Mouse (Mus musculus): ENCODE measurements around the gene Ahcyl2. TPM values are rescaled to one million over a fixed set of nuclear protein-coding genes. Genes with fewer than 3 reads are reported as not detected.

Ahcyl2 gene
- polyA plus RNA-seq, 1 experiment from 2014 or later, result 17.2 TPM

DNA sequence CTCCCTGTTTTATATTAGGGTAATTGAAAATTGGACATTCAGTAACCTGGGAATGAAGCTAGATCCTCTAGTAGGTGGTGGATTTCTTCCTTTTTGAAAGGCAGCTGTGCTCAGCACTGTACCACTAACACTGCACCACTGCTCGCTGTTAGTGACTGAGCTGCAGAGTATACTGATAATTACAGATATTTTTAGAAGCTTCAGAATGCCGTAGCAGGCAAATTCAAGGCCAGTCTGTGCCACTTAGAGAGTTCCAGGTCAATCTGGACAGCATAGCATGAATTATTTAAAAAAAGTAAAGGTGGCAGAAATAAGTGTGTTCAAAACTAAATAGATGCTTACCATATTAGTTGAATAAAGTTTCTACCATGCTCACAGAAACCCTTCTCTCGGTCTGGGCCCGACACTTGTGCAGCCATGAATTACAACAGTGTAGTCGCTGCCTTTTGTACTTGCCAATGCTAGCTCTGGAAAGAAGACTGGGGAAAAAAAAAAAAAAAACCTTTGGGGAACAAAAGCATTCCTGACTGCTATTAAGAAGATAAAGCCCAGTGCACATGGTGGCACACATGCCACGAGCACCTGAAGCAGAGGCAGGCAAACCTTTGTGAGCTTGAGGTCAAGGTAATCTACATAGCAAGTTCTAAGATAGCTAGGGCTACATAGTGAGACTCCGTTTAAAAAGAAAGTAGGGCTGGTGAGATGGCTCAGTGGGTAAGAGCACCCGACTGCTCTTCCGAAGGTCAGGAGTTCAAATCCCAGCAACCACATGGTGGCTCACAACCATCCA is 99.3 kb downstream of the Ahcyl2 start:
- ATAC-seq (ENCODE audit: low FRiP score, low TSS enrichment), result no peak

DNA sequence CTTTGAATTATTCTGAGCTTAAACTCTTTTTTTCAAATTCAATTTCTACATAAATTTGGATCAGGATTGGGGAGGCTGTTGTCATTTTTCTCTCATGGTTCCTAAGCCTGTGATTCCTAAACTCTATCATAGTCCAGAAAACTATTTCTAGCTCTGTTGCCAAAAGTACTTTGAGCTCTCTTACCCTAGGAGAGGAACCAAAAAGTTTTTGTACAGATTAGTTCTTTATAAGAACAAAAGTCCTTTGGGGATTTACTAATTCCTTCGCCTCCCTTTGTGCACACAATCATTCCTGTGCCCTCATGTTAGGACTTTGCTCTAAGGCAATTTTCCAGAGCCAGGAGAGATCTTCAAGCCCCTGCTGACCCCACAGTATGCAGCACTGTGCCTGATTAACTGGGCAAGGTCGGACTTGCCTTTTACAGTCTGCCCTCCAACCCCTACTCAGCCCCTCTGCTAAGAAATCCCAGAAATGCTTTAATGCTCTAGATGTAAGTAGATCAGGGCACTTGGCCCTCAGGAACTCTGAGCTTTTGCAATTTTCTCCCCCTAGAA is 100.6 kb downstream of the Ahcyl2 start:
- 89% methylated on average over 2 of the region's 2 CpGs for WGBS
- Histone ChIP-seq H3K27me3 (ENCODE audit: control insufficient read depth, insufficient read depth, low read length) (no peaks in the 10 kb centered on the region), H3K4me3 (ENCODE audit: low read length) (no peak overlapping the region), H3K9me3 (ENCODE audit: control insufficient read depth, low read length) (no peaks in the 10 kb centered on the region), H3K4me1 (ENCODE audit: control insufficient read depth, insufficient read depth, low read length) (no peaks in the 10 kb centered on the region), H3K9ac (ENCODE audit: low read depth, low read length) (no peak overlapping the region), H3K4me2 (replicated peaks; ENCODE audit: low read depth, low read length) (no peak overlapping the region), H3K36me3 (ENCODE audit: control insufficient read depth, insufficient read depth, low read length) (no peaks in the 10 kb centered on the region; the same call in 1 of the 2 replicates), H3K27ac (ENCODE audit: low read depth, low read length) (no peak overlapping the region)
- ATAC-seq (ENCODE audit: low FRiP score, low TSS enrichment), result no peak

More for the DNA sequence above, 99.3 kb downstream of the Ahcyl2 start:
- Histone ChIP-seq H3K4me1 (ENCODE audit: control insufficient read depth, insufficient read depth, low read length) (no peaks in the 10 kb centered on the region), H3K4me3 (ENCODE audit: low read length) (no peak overlapping the region), H3K27ac (ENCODE audit: low read depth, low read length) (no peak overlapping the region), H3K9ac (ENCODE audit: low read depth, low read length) (no peak overlapping the region), H3K4me2 (replicated peaks; ENCODE audit: low read depth, low read length) (no peak overlapping the region), H3K9me3 (ENCODE audit: control insufficient read depth, low read length) (no peaks in the 10 kb centered on the region), H3K36me3 (ENCODE audit: control insufficient read depth, insufficient read depth, low read length) (no peaks in the 10 kb centered on the region; the same call in 1 of the 2 replicates), H3K27me3 (ENCODE audit: control insufficient read depth, insufficient read depth, low read length) (no peaks in the 10 kb centered on the region)
- 83% methylated on average over 9 of the region's 9 CpGs for WGBS

DNA sequence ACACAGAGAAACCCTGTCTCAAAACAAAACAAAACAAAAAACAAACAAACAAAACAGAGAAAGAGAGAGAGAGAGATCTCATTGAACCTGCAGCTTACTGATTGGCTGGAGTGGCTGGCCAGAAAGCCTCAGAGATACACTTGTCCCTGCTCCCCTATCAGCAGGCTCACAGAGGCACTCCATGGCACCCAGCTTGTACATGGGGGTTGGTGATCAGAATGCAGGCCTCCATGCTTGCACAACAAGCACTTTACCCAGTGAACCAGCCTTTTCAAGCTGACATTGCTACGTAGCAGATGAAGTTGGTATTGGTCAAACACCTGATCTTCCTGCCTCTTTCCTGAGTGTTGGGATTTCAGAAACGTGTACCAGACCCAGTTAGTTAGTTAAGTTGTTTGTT is 105.8 kb downstream of the Ahcyl2 start:
- no peak overlapping the region for H3K9ac ChIP-seq (ENCODE audit: low read depth, low read length)
- no peaks in the 10 kb centered on the region for H3K27me3 ChIP-seq (ENCODE audit: control insufficient read depth, insufficient read depth, low read length)
- H3K9me3 ChIP-seq (ENCODE audit: control insufficient read depth, low read length), result no peaks in the 10 kb centered on the region
- no peak overlapping the region for H3K27ac ChIP-seq (ENCODE audit: low read depth, low read length)
- no peak overlapping the region for H3K4me3 ChIP-seq (ENCODE audit: low read length)
- no peak for ATAC-seq (ENCODE audit: low FRiP score, low TSS enrichment)
- no peaks in the 10 kb centered on the region for H3K4me1 ChIP-seq (ENCODE audit: control insufficient read depth, insufficient read depth, low read length)
- WGBS, result 73% methylated on average over 2 of the region's 2 CpGs
- no peaks in the 10 kb centered on the region; the same call in 1 of the 2 replicates for H3K36me3 ChIP-seq (ENCODE audit: control insufficient read depth, insufficient read depth, low read length)
- H3K4me2 ChIP-seq (replicated peaks; ENCODE audit: low read depth, low read length), result no peak overlapping the region

DNA sequence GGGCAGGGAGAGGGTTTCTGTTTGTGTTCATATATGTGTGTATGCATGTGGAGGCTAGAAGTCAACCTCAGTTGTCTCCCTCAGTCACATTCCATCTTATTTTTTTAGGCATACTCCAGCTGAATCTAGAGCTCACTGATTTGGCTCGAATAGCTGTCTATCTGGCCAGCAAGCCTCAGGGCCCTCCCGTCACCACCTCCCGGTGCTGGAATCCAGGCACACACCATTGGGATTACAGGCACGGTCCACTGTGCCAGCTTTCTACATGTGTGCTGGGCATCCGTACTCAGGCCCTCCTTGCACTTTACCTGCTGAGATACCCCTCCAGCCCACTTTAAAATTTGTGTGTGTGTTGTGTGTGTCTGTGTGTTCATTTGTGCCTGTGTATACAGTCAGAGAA is 107.8 kb downstream of the Ahcyl2 start:
- Histone ChIP-seq H3K9me3 (ENCODE audit: control insufficient read depth, low read length) (no peaks in the 10 kb centered on the region), H3K36me3 (ENCODE audit: control insufficient read depth, insufficient read depth, low read length) (peaks cover 3% of the 10 kb centered on the region; the same call in 1 of the 2 replicates), H3K27me3 (ENCODE audit: control insufficient read depth, insufficient read depth, low read length) (no peaks in the 10 kb centered on the region), H3K4me3 (ENCODE audit: low read length) (no peak overlapping the region), H3K4me2 (replicated peaks; ENCODE audit: low read depth, low read length) (no peak overlapping the region), H3K27ac (ENCODE audit: low read depth, low read length) (no peak overlapping the region), H3K4me1 (ENCODE audit: control insufficient read depth, insufficient read depth, low read length) (no peaks in the 10 kb centered on the region), H3K9ac (ENCODE audit: low read depth, low read length) (no peak overlapping the region)
- WGBS, result 85% methylated on average over 5 of the region's 5 CpGs
- no peak for ATAC-seq (ENCODE audit: low FRiP score, low TSS enrichment)

DNA sequence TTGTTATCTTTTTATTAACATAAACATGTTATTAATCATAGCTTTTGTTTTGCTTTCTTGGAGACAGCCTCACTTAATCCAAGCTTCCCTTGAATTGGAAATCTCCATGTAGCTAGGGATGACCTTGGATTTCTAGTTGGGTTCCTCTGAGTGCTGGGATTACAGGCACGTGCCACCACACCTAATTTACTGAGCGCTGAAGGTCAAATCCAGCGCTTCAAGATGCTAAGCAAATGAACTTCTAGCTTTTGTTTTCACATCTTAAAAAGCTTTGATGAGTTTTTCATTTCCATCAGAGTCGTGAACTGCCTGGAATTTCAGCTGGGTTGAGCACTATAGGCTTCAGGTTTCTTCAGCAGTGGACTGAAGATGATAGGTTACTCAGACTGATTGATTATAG is 109.0 kb downstream of the Ahcyl2 start:
- Histone ChIP-seq H3K4me2 (replicated peaks; ENCODE audit: low read depth, low read length) (no peak overlapping the region), H3K9me3 (ENCODE audit: control insufficient read depth, low read length) (no peaks in the 10 kb centered on the region), H3K4me1 (ENCODE audit: control insufficient read depth, insufficient read depth, low read length) (no peaks in the 10 kb centered on the region), H3K36me3 (ENCODE audit: control insufficient read depth, insufficient read depth, low read length) (peaks cover 3% of the 10 kb centered on the region; the same call in 1 of the 2 replicates), H3K27ac (ENCODE audit: low read depth, low read length) (no peak overlapping the region), H3K4me3 (ENCODE audit: low read length) (no peak overlapping the region), H3K9ac (ENCODE audit: low read depth, low read length) (no peak overlapping the region), H3K27me3 (ENCODE audit: control insufficient read depth, insufficient read depth, low read length) (no peaks in the 10 kb centered on the region)
- ATAC-seq (ENCODE audit: low FRiP score, low TSS enrichment), result no peak
- WGBS, result 77% methylated on average over 4 of the region's 4 CpGs

DNA sequence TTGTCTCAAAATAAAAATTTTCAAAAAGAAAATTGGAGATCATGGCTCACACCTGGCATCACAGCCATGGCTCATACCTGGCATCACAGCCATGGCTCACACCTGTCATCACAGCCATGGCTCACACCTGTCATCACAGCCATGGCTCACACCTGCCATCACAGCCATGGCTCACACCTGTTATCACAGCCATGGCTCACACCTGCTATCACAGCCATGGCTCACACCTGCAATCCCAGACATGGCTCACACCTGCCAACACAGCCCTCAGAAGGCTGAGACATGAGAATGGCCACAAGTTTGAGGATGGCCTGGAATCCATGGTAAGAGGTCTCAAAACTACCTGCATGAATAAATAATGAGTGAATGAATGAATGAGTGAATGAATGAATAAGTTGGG is 111.8 kb downstream of the Ahcyl2 start:
- H3K36me3 ChIP-seq (ENCODE audit: control insufficient read depth, insufficient read depth, low read length), result peaks cover 3% of the 10 kb centered on the region; the same call in 1 of the 2 replicates
- H3K4me2 ChIP-seq (replicated peaks; ENCODE audit: low read depth, low read length), result no peak overlapping the region
- no peak overlapping the region for H3K4me3 ChIP-seq (ENCODE audit: low read length)
- no peak overlapping the region for H3K27ac ChIP-seq (ENCODE audit: low read depth, low read length)
- H3K4me1 ChIP-seq (ENCODE audit: control insufficient read depth, insufficient read depth, low read length), result no peaks in the 10 kb centered on the region
- H3K9me3 ChIP-seq (ENCODE audit: control insufficient read depth, low read length), result no peaks in the 10 kb centered on the region
- ATAC-seq (ENCODE audit: low FRiP score, low TSS enrichment), result no peak
- no peak overlapping the region for H3K9ac ChIP-seq (ENCODE audit: low read depth, low read length)
- no peaks in the 10 kb centered on the region for H3K27me3 ChIP-seq (ENCODE audit: control insufficient read depth, insufficient read depth, low read length)

DNA sequence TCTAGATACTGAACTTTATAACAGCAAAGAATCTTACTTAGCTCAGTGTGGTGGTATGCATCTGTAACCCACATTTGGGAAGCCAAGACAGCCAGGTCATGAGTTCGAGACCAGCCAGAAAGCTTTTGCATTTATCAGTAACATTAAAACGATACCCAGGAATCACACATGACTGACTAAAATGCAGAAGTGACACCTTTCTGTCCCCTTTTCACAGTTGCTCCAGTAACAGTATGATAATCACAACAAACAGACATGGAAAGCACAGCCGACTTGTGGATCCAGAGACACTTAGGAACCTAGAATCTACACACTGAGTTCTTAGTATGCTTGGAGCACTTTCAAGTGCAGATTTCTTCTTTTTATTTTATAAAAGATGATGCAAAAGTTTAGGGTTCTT is 113.0 kb downstream of the Ahcyl2 start:
- Histone ChIP-seq H3K4me2 (replicated peaks; ENCODE audit: low read depth, low read length) (no peak overlapping the region), H3K27me3 (ENCODE audit: control insufficient read depth, insufficient read depth, low read length) (no peaks in the 10 kb centered on the region), H3K9ac (ENCODE audit: low read depth, low read length) (no peak overlapping the region), H3K36me3 (ENCODE audit: control insufficient read depth, insufficient read depth, low read length) (peaks cover 3% of the 10 kb centered on the region; the same call in 1 of the 2 replicates), H3K27ac (ENCODE audit: low read depth, low read length) (no peak overlapping the region), H3K9me3 (ENCODE audit: control insufficient read depth, low read length) (no peaks in the 10 kb centered on the region), H3K4me1 (ENCODE audit: control insufficient read depth, insufficient read depth, low read length) (no peaks in the 10 kb centered on the region), H3K4me3 (ENCODE audit: low read length) (no peak overlapping the region)
- 88% methylated on average over 3 of the region's 3 CpGs for WGBS
- ATAC-seq (ENCODE audit: low FRiP score, low TSS enrichment), result no peak

DNA sequence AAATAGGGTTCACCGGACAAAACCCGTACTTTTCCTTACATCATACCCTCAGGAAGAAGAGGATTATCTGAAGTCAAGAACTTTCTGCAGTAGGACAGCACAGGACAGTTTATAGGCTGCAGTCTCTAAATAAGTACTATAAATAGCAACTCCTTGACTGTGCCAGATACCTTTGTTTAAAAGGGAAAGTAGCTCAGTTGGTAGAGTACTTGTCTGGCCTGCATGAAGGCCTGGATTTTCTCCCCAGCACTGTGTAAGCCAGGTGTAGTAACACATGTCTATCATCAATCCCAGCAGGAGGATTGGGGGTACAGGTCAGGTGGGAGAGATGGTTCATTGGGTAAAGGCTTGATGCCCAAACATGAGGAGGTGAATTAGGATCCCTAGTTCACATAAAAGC is 114.1 kb downstream of the Ahcyl2 start:
- Histone ChIP-seq H3K9ac (ENCODE audit: low read depth, low read length) (no peak overlapping the region), H3K27me3 (ENCODE audit: control insufficient read depth, insufficient read depth, low read length) (no peaks in the 10 kb centered on the region), H3K9me3 (ENCODE audit: control insufficient read depth, low read length) (no peaks in the 10 kb centered on the region), H3K36me3 (ENCODE audit: control insufficient read depth, insufficient read depth, low read length) (peaks cover 3% of the 10 kb centered on the region; the same call in 1 of the 2 replicates), H3K4me2 (replicated peaks; ENCODE audit: low read depth, low read length) (no peak overlapping the region), H3K4me3 (ENCODE audit: low read length) (no peak overlapping the region), H3K27ac (ENCODE audit: low read depth, low read length) (no peak overlapping the region), H3K4me1 (ENCODE audit: control insufficient read depth, insufficient read depth, low read length) (no peaks in the 10 kb centered on the region)
- 72% methylated on average over 2 of the region's 2 CpGs for WGBS
- no peak for ATAC-seq (ENCODE audit: low FRiP score, low TSS enrichment)

DNA sequence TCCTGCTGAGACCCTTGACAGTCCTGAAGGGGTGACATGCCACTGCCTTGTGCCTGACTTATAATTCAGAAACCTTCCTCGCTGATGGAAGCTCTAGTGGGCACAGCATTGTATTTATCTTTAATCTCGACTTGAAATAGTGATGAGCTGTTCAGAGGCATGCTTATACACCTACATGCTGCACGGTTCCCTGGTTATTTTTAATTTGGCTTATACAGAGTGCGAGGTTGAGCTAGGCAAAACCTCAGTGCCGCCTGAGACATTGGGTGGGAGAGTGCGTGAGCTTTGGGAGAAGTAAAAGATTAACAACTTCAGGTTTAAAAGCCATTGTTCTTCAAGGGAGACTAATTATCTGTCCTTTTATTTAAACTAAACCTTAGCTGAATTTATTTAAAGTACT is 115.1 kb downstream of the Ahcyl2 start:
- Histone ChIP-seq H3K4me2 (replicated peaks; ENCODE audit: low read depth, low read length) (no peak overlapping the region), H3K9me3 (ENCODE audit: control insufficient read depth, low read length) (no peaks in the 10 kb centered on the region), H3K36me3 (ENCODE audit: control insufficient read depth, insufficient read depth, low read length) (peaks cover 3% of the 10 kb centered on the region; the same call in 1 of the 2 replicates), H3K27me3 (ENCODE audit: control insufficient read depth, insufficient read depth, low read length) (no peaks in the 10 kb centered on the region), H3K4me3 (ENCODE audit: low read length) (no peak overlapping the region), H3K27ac (ENCODE audit: low read depth, low read length) (no peak overlapping the region), H3K9ac (ENCODE audit: low read depth, low read length) (no peak overlapping the region), H3K4me1 (ENCODE audit: control insufficient read depth, insufficient read depth, low read length) (no peaks in the 10 kb centered on the region)
- 66% methylated on average over 6 of the region's 6 CpGs for WGBS
- ATAC-seq (ENCODE audit: low FRiP score, low TSS enrichment), result no peak

Measured in kidney, embryonic 14.5 days (tissue).